Mouse (Mus musculus) midbrain, embryonic 14.5 days (tissue): Measurements from ENCODE around the gene Anapc2. TPM values are rescaled to one million over a fixed set of nuclear protein-coding genes. Genes with fewer than 3 reads are reported as not detected.
"Not testable (repeated sequence)": the region's sequence is repeated elsewhere in the genome, so short reads cannot be mapped to it uniquely, and the experiment has no call there.

ENCODE experiments used
- ATAC-seq: fragments of 200-750 bp; cut with Nextera tagmentation; 2 replicates; pipeline ENCODE4 v1.8.0; 2017; ENCODE audit warnings: moderate number of reproducible peaks, moderate library complexity; ENCODE audit not compliant: low FRiP score, low TSS enrichment
- DNase-seq: peaks from one replicate; pipeline ENCODE4 v3.0.0-alpha.2; 2015
- H3K27ac ChIP-seq: fragments of 300-500 bp; sonication (generic); replicated peaks from 2 replicates; pipeline ENCODE4 v1.5.1; 2014; ENCODE audit warnings: mild to moderate bottlenecking, low read depth, low read length, moderate library complexity
- H3K27me3 ChIP-seq: fragments of 300-500 bp; sonication (generic); 2 replicates; pipeline ENCODE4 v1.6.1; 2014; ENCODE audit warnings: low read length, control low read depth, mixed read lengths; ENCODE audit not compliant: control insufficient read depth, insufficient read depth
- H3K36me3 ChIP-seq: fragments of 300-500 bp; sonication (generic); 2 replicates; pipeline ENCODE4 v1.6.1; 2014; ENCODE audit warnings: low read length, control low read depth; ENCODE audit not compliant: control insufficient read depth, insufficient read depth
- H3K4me1 ChIP-seq: fragments of 300-500 bp; sonication (generic); 2 replicates; pipeline ENCODE4 v1.6.1; 2014; ENCODE audit warnings: mild to moderate bottlenecking, antibody characterized with exemption, low read length, control low read depth; ENCODE audit not compliant: control insufficient read depth, insufficient read depth
- H3K4me2 ChIP-seq: fragments of 300-500 bp; sonication (generic); 2 replicates; pipeline ENCODE4 v1.6.1; 2014; ENCODE audit warnings: mild to moderate bottlenecking, low read length, moderate library complexity
- H3K4me3 ChIP-seq: fragments of 300-500 bp; sonication (generic); replicated peaks from 2 replicates; pipeline ENCODE4 v1.5.1; 2014; ENCODE audit warnings: low read depth, low read length
- H3K9ac ChIP-seq: fragments of 300-500 bp; sonication (generic); replicated peaks from 2 replicates; pipeline ENCODE4 v1.6.1; 2014; ENCODE audit warnings: mild to moderate bottlenecking, low read length, moderate library complexity
- H3K9me3 ChIP-seq: fragments of 300-500 bp; sonication (generic); 2 replicates; pipeline ENCODE4 v1.6.1; 2016; ENCODE audit warnings: low read length, control low read depth, mixed read lengths; ENCODE audit not compliant: control insufficient read depth
- WGBS: fragments of 180-500 bp; shearing (Covaris S2); extraction: QIAGEN DNeasy Blood & Tissue Kit; methylation state at CpG from one replicate; pipeline ENCODE4 v1.1.7; 2014; 5-methylcytosine and 5-hydroxymethylcytosine counted together
- polyA plus RNA-seq: library from polyadenylated mRNA; unstranded; fragments of >200 nt; fragmentation: Nextera tagmentation; extraction: Ambion mirVana; gene quantifications from 2 replicates; pipeline ENCODE4 v1.2.1, GENCODE M21; 2014

The Anapc2 gene
- polyA plus RNA-seq, 1 experiment from 2014 or later, result 117 TPM

DNA sequence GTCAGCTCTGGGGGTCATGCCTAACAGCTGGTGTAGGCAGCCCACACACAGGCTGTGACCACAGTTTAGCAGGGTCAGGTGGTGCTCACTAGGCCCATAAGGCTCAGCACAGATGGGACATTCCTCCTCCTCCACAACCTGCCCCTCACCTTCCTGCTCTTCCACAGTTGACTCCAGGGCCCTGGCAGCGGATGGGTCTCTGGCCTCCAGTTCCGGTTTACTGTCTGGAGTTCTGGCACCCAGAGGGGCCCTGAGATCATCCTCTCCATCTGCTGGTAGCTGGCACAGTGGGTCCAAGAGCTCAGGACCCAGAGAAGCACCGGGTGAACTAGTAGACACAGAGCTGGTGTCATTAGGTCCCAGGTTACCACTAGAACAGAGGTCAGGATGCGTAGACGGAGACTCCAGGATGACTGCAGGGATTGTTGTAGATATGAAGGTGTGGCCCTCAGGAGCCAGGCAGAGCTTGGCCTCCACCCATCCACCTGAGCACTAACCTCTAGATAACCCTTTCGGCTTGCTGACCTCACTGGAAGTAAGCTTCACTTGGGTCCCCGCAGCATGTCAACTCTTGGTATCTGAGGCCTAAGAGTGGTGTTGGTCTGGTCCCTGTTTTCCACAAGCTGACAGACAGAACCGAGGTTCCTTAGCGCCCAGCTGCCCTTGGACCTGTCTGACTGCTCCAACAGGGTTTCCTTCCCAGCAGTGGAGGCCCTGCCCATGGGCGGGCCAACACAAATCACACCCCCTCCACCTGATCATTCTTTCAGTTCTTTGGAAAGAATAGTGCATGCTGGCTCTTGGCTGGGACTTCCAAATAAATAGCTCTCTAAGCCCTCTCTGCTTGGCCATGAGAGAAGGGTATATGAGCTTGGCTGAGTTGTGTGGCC is 25.9 kb upstream of the Anapc2 start, which contains the start of gene AL732309.1:
AL732309.1 (minus strand) TSS at position 681 of the 890 bp plus-strand sequence.
- Histone ChIP-seq H3K4me3 (no peak within 1 kb of the TSS), H3K9ac (no peak within 1 kb of the TSS), H3K27ac (no peak within 1 kb of the TSS), H3K9me3 (no peaks in the 10 kb centered on the region), H3K36me3 (peaks cover 66% of the 10 kb centered on the region), H3K4me1 (peaks cover 14% of the 10 kb centered on the region), H3K27me3 (no peaks in the 10 kb centered on the region), H3K4me2 (no peak within 1 kb of the TSS)
- ATAC-seq (no peak), DNase-seq (no peak)
- WGBS, result 93% methylated on average over 10 of the region's 10 CpGs

DNA sequence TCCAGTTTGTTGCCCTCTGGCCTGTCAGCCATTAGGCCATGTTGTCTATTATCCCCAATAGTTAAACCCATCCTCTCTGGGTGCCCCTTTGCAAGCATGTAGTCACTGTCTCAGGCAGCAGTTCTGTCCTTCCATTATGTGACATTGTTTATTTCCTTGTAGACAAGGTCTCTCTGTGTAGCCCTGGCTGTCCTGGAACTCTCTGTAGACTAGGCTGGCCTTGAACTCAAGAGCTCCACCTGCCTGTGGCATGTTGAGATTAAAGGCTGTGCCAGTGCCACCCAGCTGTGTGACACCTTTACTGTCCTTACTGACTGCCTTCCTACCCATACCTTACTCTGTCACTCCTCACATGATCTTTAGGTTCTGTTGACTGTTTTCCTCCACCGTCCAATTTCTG is 19.9 kb upstream of the Anapc2 start:
- DNase-seq, result no peak
- 92% methylated on average over 1 of the region's 1 CpGs for WGBS

DNA sequence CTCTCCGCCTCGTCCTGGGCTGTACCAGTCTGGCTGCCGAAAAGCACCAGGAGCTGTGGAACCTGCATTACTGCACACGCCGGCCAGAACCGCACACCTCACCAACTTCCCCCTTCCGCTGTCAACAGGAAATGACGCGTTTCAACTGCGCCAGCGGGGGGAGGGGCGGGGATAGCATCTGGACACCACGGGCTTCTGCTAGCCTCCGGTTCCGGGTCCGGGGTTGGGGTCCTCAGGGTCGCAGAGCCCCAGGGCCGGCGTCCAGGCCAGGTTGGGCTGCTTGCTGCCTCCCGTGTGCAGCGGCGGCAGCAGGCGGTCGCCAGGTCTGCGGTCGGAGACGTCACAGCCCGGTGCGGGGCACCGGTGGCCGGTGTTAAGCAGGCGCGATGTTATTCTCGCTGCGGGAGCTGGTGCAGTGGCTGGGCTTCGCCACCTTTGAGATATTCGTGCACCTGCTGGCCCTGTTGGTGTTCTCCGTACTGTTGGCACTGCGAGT is 16.9 kb upstream of the Anapc2 start, which contains the start of gene Tmem203:
Tmem203 (plus strand) TSS at position 156 of the 496 bp plus-strand sequence.
- H3K27ac ChIP-seq, result peak within 1 kb of the TSS; percentile 80
- peak; percentile 96 for DNase-seq
- H3K36me3 ChIP-seq, result peaks cover 22% of the 10 kb centered on the region
- no peaks in the 10 kb centered on the region for H3K27me3 ChIP-seq
- H3K9me3 ChIP-seq, result no peaks in the 10 kb centered on the region
- H3K4me1 ChIP-seq, result peaks cover 13% of the 10 kb centered on the region
- peak within 1 kb of the TSS; percentile 84 for H3K9ac ChIP-seq
- H3K4me2 ChIP-seq, result peak within 1 kb of the TSS; percentile 98
- under 1% methylated on average over 38 of the region's 39 CpGs for WGBS
- ATAC-seq, result peak; percentile 93
- H3K4me3 ChIP-seq, result peak within 1 kb of the TSS; percentile 92

More for the DNA sequence above, 19.9 kb upstream of the Anapc2 start:
- Histone ChIP-seq H3K4me3 (no peak overlapping the region), H3K36me3 (peaks cover 48% of the 10 kb centered on the region), H3K27ac (no peak overlapping the region), H3K9ac (no peak overlapping the region), H3K4me1 (peaks cover 13% of the 10 kb centered on the region), H3K27me3 (no peaks in the 10 kb centered on the region), H3K9me3 (no peaks in the 10 kb centered on the region), H3K4me2 (no peak overlapping the region)
- ATAC-seq, result no peak

DNA sequence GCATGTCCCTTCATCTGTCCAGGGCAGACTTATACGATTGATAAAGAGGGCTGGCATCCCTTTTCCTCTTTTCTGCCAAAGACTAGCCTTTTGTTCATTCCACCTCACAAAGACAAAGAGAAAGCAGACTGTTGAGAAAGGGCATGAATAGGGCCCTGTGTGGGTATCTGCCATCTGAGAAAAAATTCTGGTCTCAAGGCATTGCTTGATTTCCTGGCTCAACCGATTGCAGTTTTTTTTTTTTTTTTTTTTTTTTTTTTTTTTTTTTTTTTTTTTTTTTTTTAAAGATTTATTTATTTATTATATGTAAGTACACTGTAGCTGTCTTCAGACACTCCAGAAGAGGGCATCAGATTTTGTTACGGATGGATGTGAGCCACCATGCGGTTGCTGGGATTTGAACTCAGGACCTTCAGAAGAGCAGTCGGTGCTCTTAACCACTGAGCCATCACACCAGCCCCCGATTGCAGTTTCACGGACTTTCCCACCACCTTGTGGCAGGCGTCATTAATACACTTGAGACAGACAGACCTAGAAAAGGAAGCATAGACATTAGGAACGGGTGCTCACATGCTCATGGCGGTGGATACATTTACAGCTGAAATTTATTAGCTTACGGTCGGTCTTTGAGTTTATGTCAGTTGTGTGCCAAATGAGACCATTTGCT is 15.7 kb upstream of the Anapc2 start:
- Histone ChIP-seq H3K4me1 (peaks cover 13% of the 10 kb centered on the region), H3K4me3 (peak overlapping the region; percentile 92), H3K9ac (peak overlapping the region; percentile 84; the same call in 1 of the 2 replicates), H3K4me2 (peak overlapping the region; percentile 98)
- H3K9me3 ChIP-seq, H3K27me3 ChIP-seq, H3K27ac ChIP-seq, ATAC-seq, DNase-seq, H3K36me3 ChIP-seq: not testable (repeated sequence)
- 68% methylated on average over 10 of the region's 12 CpGs for WGBS

DNA sequence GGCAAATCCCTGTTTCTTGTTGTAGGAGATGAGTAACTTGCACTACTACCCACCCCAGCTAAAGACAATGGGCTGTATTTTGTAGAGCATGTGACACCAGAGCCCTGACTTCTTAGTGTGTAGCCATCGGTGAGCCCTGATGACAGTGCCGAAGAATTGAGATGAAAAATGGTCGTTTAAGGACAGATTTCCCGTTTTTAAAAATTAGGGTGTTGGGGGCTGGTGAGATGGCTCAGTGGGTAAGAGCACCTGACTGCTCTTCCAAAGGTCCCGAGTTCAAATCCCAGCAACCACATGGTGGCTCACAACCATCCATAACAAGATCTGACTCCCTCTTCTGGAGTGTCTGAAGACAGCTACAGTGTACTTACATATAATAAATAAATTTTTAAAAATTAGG is 15.0 kb upstream of the Anapc2 start:
- not testable (repeated sequence) for ATAC-seq, H3K4me3 ChIP-seq, H3K27ac ChIP-seq, H3K27me3 ChIP-seq, H3K9me3 ChIP-seq, H3K36me3 ChIP-seq, H3K4me2 ChIP-seq, H3K9ac ChIP-seq, DNase-seq
- H3K4me1 ChIP-seq, result peaks cover 13% of the 10 kb centered on the region
- 92% methylated on average over 5 of the region's 5 CpGs for WGBS

DNA sequence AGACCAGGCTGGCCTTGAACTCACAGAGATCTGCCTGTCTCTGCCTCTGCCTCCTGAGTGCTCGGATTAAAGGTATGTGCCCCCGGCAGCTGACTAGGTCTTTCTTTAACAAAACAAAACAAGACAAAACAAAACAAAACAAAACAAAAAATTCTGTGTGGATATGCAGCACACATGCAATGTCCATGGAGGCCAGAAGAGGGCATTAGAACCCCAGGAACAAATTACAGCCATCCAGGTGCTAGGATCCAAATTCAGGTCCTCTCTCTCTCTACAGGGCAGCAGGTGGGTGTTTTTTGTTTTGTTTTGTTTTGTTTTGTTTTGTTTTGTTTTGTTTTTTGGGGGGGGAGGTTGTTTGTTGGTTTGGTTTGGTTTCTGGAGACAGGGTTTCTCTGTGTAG is 13.4 kb upstream of the Anapc2 start:
- Histone ChIP-seq H3K4me2 (no peak overlapping the region), H3K4me1 (peaks cover 22% of the 10 kb centered on the region), H3K27me3 (peaks cover 3% of the 10 kb centered on the region), H3K9me3 (no peaks in the 10 kb centered on the region), H3K9ac (no peak overlapping the region), H3K4me3 (no peak overlapping the region), H3K27ac (no peak overlapping the region), H3K36me3 (no peaks in the 10 kb centered on the region)
- 55% methylated on average over 2 of the region's 2 CpGs for WGBS
- DNase-seq, result no peak
- ATAC-seq, result no peak

DNA sequence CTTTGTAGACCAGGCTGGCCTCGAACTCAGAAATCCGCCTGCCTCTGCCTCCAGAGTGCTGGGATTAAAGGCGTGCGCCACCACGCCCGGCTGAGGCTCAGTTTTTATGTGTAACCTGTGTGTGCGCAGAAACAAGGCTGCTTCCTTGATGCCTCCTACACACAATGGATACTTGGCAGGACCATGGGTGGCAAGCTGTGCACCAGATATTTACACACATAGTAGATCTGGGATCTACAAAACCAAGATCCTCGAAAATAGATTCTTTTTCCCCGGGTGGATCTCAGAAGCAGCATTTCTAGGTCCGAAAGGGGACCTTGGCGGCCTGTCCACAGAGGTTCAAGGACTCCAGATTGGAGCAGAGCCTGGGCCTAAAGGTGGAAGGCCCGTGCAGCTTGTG is 10.4 kb upstream of the Anapc2 start:
- H3K4me2 ChIP-seq, result peak overlapping the region; percentile 100
- H3K27ac ChIP-seq, result peak overlapping the region; percentile 62
- ATAC-seq (no peak), DNase-seq (no peak)
- H3K9ac ChIP-seq, result peak overlapping the region; percentile 54; the same call in 1 of the 2 replicates
- peaks cover 9% of the 10 kb centered on the region for H3K27me3 ChIP-seq
- H3K4me3 ChIP-seq, result peak overlapping the region; percentile 80
- no peaks in the 10 kb centered on the region for H3K36me3 ChIP-seq
- H3K4me1 ChIP-seq, result peaks cover 38% of the 10 kb centered on the region
- WGBS, result 46% methylated on average over 11 of the region's 12 CpGs
- H3K9me3 ChIP-seq, result no peaks in the 10 kb centered on the region

DNA sequence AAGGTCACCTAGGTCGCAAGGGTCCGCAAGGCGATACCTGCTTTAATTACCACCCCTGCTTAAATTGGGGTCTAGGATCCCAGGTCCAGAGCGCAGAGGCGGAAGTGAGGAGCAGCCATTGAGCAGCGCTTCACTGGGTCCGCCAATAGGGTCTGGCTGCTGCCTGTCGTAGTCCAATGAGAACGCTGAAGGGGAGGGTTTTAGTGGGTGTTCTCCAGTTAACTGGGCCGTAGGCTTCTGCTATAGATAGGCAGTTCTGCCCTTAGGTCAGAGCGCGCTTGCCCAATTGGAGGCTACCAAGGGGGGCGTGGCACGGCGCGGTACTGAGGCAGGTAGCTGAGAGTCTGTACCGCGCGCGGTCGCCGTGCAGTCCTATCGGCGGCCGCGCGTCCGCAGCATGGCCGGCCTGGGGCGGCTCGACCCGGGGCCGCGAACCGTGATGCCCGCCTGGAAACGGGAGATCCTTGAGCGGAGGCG is 9.9 kb upstream of the Anapc2 start, which contains the start of gene Tprn:
Tprn (plus strand) TSS at position 328 of the 477 bp plus-strand sequence.
- peak within 1 kb of the TSS; percentile 68 for H3K9ac ChIP-seq
- peak within 1 kb of the TSS; percentile 100 for H3K4me2 ChIP-seq
- H3K36me3 ChIP-seq, result no peaks in the 10 kb centered on the region
- WGBS, result under 1% methylated on average over 39 of the region's 39 CpGs
- peaks cover 43% of the 10 kb centered on the region for H3K4me1 ChIP-seq
- H3K9me3 ChIP-seq, result no peaks in the 10 kb centered on the region
- H3K27ac ChIP-seq, result peak within 1 kb of the TSS; percentile 74
- ATAC-seq (peak; percentile 97), DNase-seq (peak; percentile 97)
- peaks cover 9% of the 10 kb centered on the region for H3K27me3 ChIP-seq
- peak within 1 kb of the TSS; percentile 80 for H3K4me3 ChIP-seq
